Comparison of ENCODE assay signal across 1 mouse cellular context in the genomic region with DNA sequence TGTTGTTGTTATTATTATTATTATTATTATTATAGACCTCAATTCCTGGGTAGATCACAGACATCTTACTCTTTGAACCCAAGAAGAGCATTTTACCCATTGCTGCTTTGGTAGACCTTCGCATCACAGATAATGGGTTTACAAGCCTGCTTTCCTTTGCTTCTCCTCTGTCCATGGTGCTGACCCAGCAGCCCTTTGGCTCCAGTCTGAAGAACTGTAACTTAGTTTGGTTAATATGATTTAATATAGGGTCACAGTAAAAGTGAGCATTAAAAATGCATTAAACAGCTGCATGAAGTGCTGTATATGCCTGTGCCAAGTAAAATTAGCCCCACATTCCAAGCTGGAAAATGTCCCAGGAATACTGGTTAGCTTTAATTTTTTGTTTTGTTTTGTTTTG.
TF ChIP-seq lines count a peak whose summit lies in the region.

No protein-coding gene starts in this region.

TF ChIP-seq in MEL, 35 proteins besides CTCF, POLR2A, EP300 and RAD21 (continued from another document):
- TF ChIP-seq ELF1 (IDR thresholded peaks at IDR 0.05; ENCODE audit: low read depth, low read length) (no peak), USF1 (IDR thresholded peaks at IDR 0.05; ENCODE audit: low read depth, low read length) (no peak), TCF12 (IDR thresholded peaks at IDR 0.05; ENCODE audit: low read depth, low read length) (no peak), KAT2A (conservative IDR thresholded peaks at IDR 0.05; ENCODE audit: low read depth, low read length) (no peak), ZKSCAN1 (IDR thresholded peaks at IDR 0.05; ENCODE audit: low read depth, low read length) (no peak), TAL1 (IDR thresholded peaks at IDR 0.05; ENCODE audit: low read length) (no peak), ZNF384 (IDR thresholded peaks at IDR 0.05; ENCODE audit: low read depth, low read length) (no peak), ZC3H11A (IDR thresholded peaks at IDR 0.05; ENCODE audit: low read depth, low read length) (no peak), POLR2AphosphoS5 (IDR thresholded peaks at IDR 0.05; ENCODE audit: borderline replicate concordance, low read depth, low read length) (no peak)
